Mouse (Mus musculus): Measurements from ENCODE around the gene 4930432K21Rik.

The 4930432K21Rik gene

DNA sequence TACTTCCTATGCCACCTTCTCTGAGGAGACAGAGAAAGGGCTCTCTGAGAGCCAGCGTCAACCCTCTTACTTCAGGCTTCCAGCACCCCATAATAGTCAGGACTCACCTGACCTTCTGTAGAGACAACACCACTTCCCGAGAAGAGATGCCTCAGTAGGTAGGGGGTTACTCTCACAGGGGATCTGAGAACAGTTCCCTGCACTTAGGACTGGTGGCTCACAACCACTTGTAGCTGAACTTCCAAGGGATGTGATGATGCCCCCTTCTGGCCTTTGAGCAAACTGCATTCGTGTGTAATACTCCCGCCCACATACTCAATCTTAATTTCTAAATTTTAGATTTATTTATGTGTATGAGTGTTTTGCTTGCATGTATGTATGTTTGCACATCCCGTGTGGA lies 45.7 kb downstream of the 4930432K21Rik start:
- DNase-seq = no peak

DNA sequence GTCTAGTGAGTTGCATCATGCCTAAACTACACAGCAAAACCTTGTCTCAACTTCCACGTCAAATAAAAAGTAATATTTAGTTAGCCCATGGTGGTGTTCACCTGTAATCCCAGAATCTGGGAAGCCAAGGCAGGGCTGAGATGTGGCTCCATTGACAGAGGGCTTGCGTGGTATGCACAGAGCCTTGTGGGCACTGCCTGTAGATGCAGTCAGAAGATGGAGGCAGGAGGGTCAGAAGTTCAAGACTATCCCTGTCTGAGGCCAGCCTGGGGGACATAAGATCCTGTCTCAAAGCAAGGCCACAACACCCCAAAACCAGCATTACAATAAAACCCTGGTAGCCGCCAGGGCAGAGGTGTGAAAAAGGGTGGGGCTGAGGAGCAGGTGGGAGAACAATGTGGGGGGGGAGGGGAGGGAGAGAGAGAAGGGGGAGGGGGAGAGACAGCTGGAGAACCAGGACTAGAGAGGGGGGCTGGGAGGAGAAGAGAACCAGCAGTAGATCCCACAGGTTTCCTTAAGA lies 46.5 kb downstream of the 4930432K21Rik start:
- DNase-seq = no peak

DNA sequence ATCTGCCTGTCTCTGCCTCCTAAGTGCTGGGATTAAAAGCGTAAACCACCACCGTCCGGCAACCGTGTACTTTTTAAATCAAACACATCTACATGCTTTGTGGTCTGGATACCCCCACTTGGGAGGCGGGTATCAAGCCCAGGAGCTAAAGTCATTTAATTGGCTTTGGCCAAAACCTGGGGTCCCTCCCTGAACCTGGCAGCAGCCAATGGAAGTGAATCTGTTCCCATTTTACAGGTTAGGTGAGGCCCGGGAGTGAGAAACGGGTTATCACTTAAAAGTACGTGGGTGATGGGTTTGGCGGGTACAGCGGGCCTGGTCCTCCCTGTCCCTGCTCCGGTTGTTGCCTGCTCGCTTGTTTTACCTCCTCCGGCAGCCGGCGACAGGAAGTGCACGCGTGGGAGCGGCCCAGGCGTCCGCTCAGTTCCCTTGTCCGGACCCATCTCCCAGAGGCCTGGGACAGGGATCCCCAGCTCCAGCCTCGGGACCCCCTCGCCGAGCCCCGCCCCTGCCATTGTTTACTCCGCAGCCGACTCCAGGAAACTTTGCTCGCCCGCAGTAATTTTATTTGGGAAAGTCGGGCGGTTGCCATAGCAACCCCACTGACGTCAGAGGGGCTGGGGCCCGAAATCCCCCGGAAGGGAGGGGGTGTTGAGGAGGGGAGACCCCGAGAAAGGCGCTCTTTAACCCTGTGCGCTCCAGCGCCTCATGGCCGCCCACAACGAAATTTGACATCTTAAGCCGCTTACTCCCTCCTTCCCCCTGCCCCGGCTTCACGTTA lies 49.5 kb downstream of the 4930432K21Rik start:
- DNase-seq = peak; percentile 88

DNA sequence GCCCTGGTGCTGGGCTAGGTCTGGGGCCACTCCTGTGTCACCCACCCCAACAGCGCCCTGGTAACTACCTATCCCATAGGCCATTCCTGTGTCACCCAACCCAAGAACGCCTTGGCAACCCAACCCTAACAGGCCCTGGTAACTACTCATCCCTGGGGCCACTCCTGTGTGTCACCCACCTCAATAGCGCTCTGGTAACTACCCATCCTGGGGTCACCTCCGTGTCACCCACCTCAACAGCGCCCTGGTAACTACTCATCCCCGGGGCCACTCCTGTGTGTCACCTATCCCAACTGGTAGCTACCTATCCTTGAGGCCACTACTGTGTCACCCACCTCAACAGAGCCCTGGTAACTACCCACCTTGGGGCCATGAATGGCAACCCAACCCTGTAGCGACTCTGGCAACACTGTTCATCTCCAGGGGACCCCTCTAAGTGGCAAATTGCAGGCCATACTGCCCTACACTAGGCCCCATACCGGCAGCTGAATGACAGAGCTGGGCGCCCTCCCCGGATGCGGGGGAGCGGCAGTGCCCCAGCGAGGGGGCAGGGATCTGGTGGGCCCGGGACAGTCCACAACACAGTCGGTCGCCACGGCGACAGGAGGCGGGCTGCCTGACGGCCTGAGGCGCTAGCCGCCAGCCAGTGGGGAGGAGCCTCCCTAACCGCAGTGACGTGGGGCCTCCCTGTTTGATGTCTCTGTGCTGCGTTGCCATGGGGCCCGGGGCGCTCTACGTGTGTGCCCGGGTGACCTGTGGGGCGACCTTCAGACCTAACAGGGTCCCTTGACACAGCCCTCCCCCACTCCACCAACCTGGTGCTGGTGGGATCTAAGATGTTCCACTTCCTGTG lies 50.3 kb downstream of the 4930432K21Rik start:
- DNase-seq = peak; percentile 95

DNA sequence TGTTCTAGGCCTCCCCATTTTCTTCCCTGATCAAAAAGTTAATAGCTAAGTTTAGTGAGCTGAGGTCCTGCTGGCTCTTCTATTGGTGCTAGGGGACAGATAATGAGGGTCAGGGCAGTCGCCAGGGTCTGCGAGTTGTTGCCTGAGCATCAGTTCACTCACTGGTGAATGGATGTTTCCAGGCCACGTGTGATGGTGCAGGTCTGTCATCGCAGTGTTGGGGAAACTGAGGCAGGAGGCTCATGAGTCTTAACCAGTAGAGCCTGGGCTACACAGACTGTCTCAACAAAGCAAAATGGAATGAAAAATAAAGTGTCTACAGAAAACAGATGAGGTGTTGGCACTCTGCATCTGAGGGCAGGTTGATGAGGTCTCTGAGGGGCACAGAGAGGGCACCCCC lies 51.0 kb downstream of the 4930432K21Rik start:
- DNase-seq = no peak

DNA sequence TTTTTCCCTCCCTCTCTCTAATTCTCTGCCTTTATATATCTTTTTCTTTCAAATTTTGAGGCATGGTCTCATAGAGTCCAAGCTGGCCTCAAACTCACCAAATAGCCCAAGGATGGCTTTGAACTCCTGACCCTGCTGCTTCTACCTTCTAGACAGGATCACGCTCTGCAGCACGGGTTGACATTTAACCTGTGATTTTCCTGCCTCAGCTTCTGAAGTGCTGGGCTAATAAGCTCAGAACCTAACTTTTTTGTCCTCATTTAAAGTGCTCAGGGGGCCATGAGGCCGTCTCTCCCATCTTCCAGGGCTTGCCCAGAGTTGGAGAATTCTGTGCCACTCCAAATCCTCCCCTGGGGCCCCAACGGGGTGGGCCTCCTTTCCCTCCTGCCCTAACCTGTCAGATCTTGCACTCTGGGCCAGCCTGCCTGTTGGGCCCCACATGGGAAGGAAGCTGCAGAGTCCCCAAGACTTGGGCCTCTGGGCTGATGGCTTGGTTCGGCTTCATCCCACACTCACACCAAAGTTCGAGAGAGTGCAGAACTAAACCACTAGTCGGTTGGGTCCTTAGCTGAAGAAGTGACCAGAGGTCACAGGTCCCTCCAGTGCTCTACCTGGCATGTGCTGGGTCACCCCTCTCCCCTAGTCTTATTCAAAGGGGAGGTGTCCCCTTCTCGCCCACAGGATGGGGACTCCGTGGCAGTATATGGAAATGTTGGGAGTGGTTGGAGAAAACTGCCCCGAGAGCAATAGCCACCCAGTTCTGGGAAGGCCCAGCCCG lies 51.7 kb downstream of the 4930432K21Rik start:
- DNase-seq = peak; percentile 33

DNA sequence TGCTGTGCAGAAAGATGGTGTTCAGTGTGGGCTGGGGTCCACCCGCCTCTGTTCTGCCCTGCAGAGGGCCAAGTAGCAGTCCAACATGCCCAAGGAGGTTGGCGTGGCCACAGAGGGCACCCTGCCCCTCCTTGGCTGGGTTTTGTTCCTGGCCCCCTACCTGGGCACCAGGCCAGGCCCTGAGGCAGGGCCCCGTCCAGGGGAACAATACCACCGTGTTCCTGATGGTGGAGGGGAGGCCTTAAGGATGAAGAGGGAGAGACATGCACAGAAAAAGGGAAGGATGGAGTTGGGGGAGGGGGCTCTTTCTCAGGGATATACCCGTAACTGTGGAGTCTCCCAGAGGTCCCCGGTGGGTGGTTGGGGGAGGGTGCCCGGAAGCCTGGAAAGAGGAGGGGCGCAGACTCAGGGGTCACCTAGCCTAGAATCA lies 52.3 kb downstream of the 4930432K21Rik start:
- no peak for DNase-seq

DNA sequence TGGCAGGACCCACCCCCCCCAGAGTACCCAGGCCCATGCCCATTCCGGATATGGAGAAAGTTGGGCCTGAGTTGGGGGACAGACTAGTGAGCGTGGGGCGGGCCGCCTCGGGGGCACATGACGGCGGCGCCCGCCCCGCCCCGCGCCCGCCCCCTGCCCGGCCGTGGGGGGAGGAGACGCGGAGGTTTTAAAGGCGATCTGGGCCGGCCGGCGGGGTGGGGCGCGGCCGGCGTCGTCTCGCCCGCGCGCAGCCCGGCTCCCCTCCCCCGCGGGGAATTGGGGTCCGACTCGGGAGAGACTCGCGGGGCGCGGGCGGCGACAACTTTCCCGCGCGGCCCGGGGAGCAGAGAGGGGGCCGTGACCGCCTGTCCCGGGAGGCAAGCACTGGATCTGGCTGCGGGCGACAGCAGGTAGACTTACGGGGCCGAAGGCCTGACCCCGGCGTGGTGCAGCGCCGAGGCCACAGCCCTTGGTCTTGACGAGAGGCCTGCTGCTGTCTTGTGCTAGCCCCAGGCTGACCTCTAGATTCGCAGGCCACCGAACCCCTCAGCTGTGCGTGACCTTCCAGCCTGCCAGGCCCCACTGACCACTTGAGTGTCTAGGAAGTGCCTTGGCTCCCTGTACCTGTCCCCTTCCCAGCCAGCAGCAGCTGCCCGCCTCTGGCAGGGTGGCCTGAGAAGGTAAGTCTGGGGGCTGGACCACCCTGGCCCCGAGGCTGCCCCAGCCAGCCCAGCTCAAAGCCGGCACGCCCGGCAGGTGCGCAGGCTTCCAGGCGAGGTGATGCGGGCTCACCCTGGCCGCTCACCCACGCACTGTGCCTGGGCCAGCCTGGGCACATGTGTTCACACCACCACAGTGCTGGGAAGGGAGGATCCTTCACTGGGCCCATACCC lies 53.1 kb downstream of the 4930432K21Rik start:
- DNase-seq = peak; percentile 65

DNA sequence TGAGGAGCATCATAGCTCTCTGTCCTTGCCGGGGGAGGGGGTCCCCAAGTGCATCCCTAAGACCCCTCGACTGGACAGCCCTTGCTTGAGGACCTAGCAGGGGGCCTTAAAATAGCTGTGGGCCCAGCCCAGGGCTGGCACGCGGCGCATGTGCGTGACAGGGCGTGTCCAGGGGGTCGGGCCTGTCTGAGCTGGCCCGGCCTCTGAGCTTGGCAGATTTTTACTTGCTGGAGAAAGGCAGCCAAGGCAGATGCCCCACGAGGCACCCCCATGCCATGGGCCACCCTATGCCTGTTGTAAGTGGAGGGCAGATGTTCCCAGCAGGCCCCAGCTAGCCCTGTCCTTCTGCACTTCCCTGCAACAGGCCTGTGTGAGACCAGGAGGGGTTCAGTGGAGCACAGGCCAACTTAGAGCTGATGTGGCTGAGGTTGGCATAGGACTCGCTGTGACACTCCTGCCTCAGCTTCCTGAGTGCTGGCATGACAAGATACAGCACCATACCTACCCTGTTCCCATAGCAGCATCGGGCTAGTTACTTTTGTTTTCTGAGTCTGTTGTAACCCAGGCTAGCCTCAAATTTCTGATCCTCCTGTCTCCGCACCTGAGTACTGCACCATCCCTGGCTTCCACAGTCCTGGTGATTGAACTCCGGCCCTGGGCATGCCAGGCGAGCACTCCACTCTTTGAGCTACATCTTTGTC lies 53.9 kb downstream of the 4930432K21Rik start:
- no peak for DNase-seq

DNA sequence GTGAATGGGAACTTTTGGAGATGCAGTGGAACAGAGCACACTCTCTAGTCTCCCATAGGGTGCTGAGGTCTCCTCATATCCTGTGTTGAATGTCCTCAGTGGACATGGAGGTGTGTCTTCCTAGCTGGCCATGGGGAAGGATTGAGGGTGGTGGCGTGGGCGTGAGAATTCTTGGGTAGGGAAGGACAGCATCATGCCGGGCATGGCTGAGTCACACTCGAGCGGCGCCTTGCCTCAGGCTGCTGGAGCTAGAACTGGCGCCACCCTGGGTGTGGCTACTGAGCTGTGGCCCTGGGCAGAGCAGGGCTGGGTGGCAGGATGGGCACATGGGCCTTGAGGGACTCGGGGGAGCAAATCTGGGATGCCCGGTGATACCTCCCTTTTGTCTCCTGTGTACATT lies 54.6 kb downstream of the 4930432K21Rik start:
- no peak for DNase-seq

DNA sequence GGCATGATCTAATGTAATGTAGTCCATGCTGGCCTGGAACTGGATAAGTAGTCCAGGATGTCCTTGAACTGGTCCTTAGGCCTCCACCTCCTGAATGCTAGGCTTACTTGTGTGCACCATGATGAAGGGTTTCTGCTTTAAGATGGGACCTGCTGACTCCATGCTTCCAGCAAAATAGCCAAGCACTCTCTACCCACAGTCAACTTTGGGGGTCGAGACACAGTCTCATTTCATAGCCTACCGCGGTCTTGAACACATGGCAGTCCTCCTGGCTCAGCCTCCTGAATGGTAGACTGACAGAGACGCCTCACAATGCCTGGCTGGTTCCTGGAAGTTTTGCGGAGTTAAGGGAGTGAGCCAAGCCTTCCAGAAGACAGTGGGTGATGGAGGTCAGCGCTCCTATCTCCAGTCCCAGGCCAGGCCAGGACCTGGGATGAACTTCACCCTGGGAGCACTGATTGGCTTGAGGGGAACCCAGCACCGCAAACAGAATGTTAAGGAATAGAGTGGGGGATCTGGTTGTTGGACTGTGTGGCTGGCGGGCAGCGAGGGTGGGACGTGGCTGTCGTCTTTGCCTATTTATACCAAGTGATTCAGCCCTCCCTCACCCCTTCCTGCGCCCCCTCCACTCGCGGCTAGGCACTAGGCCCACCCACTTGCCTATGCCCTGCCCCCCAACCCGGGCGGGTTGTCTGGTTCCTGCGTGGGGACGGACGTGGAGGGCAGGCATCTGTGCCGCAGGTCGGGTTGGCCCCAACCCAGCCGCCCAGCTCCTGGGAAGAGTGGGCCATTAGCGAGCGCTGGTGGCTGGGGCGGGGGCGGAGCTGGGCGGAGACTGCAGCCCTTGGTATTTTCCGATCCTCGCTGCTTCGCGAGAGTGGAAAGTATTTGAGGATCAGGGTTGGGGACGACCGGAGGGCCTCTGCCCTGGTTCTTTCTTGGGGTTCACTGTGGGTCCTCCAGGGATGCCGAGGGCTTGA lies 55.4 kb downstream of the 4930432K21Rik start:
- DNase-seq = peak; percentile 85

DNA sequence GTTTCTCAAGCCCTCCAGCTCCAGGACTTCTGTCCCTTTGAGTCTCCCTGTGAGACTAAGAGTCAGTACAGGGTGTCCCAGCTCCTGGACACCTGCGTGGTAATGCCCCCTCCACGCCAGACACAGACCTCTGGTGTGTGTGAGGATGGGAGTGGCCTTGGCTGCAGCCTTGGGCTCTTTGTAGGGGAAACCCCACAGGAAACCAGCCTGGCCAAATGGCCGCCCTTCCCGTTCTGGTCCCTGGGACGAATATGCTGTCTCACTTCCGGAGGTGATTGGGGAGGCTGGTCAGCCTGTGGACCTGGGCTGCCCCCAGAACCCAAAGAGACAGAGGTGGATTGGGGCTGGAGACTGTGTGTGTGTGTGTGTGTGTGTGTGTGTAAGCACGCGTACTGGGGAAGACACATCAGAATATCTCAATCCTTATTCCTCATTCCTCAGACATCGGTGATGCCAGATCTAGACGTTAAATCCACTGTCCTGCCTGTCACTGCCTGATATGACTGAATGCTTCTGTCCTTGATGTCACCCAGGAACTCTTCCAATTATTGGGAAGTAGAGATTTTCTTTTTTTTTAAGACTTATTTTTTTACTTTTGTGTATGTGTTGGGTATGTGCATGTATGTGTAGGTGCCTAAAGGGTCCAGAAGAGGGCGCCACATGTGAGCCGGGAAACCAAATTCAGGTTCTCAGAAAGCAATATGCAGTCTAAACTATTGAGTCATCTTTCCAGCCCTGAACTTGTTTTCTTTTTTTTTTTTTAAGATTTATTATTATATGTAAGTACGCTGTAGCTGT lies 56.3 kb downstream of the 4930432K21Rik start:
- DNase-seq = peak; percentile 40

DNA sequence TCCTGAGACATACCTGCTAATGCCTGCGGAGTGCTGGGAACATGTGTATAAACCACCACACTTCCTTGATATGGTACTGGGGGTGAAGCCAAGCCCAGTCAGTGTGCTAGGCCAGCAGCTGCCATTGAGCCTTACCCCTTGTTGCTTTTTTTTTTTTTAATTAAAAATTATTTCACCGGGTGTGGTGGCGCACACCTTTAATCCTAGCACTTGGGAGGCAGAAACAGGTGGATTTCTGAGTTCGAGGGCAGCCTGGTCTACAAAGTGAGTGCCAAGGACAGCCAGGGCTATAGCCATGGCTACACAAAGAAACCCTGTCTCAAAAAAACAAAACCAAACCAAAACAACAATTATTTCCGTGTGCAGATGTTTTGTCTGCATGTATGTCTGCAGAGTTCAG lies 57.2 kb downstream of the 4930432K21Rik start:
- DNase-seq = no peak

DNA sequence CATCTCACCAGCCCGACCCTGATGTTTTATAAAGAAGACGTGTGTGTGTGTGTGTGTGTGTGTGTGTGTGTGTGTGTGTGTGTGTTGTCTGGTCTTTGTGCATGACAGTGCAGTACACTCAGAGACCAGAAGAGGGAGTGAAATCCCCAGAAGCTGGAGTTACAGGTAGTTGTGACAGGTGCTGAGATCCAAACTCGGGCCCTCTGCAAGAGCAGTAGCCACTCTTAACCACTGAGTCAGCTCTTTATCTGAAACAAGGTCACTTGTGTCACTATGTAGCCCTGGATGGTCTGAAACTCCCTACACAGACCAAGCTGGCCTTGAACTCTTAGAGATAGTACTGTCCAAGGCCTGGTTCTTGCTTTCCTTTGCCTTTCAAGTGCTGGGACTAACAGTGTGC lies 58.8 kb downstream of the 4930432K21Rik start:
- no peak for DNase-seq

DNA sequence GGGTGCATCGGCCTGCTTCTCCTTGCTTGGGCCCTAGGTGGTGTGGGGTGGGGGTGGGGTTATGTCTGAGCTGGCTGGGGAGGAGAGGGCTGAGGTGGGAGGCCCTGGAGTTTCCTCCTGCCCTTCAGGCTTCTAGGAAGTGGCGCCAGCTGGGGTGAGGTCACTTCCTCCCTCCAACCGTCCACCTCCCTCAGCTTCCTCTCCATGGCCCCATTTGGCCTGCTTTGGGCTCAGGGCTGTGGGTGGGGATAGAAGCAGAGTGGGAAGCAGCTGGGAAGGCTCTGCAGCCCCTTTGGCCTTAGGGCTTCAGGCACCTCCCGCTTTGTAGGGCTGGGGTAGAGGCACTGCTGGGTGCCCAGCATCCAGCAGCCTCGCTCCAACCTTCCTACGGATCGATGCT lies 60.0 kb downstream of the 4930432K21Rik start:
- DNase-seq = peak; percentile 71

DNA sequence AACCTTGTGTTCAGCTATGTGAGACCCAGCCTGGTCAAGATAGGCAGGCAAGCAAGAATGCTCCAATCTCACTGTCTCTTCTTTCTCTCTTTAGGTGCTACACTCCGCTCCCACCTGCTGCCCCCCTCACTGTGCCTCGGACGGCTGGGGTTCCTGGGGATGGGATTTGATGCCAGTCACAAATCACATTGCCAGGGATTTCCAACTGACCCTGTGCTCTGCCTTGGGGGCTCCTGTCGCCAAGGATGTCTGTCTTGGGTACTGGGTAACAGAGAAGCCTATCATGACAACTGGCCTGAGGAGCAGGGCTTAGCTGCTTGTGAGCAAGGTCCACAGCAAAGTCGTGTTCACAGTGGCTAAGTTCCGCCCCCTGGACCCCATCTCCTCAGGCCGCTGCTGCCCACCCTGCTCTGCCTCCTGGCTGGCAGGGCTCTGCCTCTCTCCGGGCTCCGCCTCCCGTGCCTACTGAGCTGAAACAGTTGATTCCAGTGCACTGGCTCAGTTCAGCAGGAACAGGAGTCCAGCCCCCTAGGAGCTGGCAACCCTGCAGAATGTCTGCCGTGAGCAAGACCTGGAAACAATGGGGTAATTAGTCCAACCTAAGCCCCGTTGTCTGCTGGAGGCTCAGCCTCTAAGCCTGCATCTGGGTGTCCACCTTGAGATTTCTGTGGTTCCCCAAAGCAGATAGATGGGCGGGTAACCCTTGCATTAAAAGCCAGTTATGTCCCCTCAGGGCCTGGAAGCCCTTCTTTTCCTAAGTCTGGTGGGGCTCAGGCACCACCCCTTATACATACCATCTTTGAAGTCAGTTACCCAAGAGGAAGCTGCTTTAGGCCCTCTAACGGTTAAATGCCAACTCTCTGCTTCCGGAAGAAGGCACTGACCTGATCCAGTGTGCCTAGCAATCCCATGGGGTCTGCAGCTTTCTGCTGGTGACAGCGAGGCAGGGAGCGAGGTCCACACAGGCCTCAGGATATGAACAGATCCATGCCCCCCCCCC lies 60.9 kb downstream of the 4930432K21Rik start:
- peak; percentile 65 for DNase-seq

DNA sequence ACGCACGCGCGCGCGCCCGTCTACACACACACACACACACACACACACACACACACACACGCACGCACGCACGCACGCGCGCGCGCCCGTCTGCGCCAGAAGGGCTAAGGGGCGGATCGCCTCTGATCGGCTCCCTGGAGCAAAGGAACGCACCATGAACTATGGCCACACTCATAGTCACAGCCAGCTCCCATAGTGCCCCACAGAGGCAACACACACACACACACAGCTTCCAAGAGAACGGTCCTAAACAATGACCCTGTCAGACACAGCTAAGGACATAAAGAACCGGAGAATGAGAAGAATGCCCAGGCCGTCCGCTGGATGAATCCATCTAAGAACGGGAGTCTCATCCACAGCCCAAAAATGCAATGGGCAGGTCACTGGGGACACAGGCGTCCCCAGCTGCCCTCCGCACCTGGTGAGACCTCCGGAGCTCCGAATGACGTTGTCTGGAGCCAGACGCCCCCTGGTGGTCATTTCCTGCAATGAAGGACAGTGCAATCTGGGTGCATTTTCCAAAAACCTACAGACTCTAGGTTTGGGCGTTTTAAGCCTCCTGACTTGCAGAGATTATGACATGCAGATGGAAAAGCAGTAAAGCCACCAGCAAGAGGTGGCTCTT lies 62.5 kb downstream of the 4930432K21Rik start:
- DNase-seq = peak; percentile 89
